In genomic region chr6:120472455-120473140, GRCm38 (mm10) we compare ENCODE assay signal across 11 mouse cellular contexts. TPM values are rescaled to one million over a fixed set of nuclear protein-coding genes. Genes with fewer than 3 reads are reported as not detected.
A peak's percentile ranks its signal among the peaks of the same experiment; 100 is the strongest.
DNase-seq lines count a peak whose midpoint lies in the region; ATAC-seq and TF ChIP-seq lines count a peak whose summit lies in the region.
"Had no signal": no experiment of that assay in that cellular context is flagged by ENCODE, and none has a peak within 500 bp of the region (broad histone marks: within the 10 kb centered on the region; RNA-seq: fewer than 3 reads in every experiment).

No protein-coding gene starts in this region.

- no peaks in the 10 kb centered on the region for H3K4me1 ChIP-seq in lung, postnatal 0 days (ENCODE audit: insufficient read depth, low read depth, low read length)
- H3K4me1 ChIP-seq in hindbrain, embryonic 13.5 days (replicated peaks) = peaks cover 44% of the 10 kb centered on the region
- peaks cover 27% of the 10 kb centered on the region for H3K4me1 ChIP-seq in neural tube, embryonic 15.5 days

- no peak overlapping the region for H3K4me3 ChIP-seq in lung, postnatal 0 days (ENCODE audit: low read depth, low read length)
- no peak overlapping the region for H3K4me3 ChIP-seq in hindbrain, embryonic 13.5 days
- H3K4me3 ChIP-seq in neural tube, embryonic 15.5 days (replicated peaks) = no peak overlapping the region

- 57% methylated on average over 8 of the region's 8 CpGs for WGBS in lung, postnatal 0 days
- WGBS in hindbrain, embryonic 13.5 days = 8% methylated on average over 8 of the region's 8 CpGs
- WGBS in neural tube, embryonic 15.5 days = 10% methylated on average over 8 of the region's 8 CpGs

- no peak for DNase-seq in lung, postnatal 0 days (ENCODE audit: low spot score)
- no peak for DNase-seq in lung, postnatal 14 days
- DNase-seq in embryo, embryonic 11 days = peak; percentile 36
- DNase-seq in urinary bladder, postnatal 10 days (ENCODE audit: low spot score) = no peak
- DNase-seq in thymus, postnatal 4 days = no peak
- no peak for DNase-seq in left cerebral cortex, adult 11 months (ENCODE audit: low spot score)
- DNase-seq: adrenal gland, postnatal 36 days; gastrocnemius, postnatal 25 days had no signal

- H3K27me3 ChIP-seq in lung, postnatal 0 days (replicated peaks; ENCODE audit: insufficient read depth, low read length) = no peaks in the 10 kb centered on the region
- H3K27me3 ChIP-seq in hindbrain, embryonic 13.5 days = no peaks in the 10 kb centered on the region
- no peaks in the 10 kb centered on the region for H3K27me3 ChIP-seq in neural tube, embryonic 15.5 days (replicated peaks)

- no peaks in the 10 kb centered on the region for H3K36me3 ChIP-seq in lung, postnatal 0 days (ENCODE audit: insufficient read depth, low read length)
- H3K36me3 ChIP-seq in hindbrain, embryonic 13.5 days = peaks cover 5% of the 10 kb centered on the region; the same call in 1 of the 2 replicates
- H3K36me3 ChIP-seq in neural tube, embryonic 15.5 days = no peaks in the 10 kb centered on the region

- H3K9me3 ChIP-seq in lung, postnatal 0 days (ENCODE audit: low read length) = no peaks in the 10 kb centered on the region
- H3K9me3 ChIP-seq in hindbrain, embryonic 13.5 days = no peaks in the 10 kb centered on the region
- H3K9me3 ChIP-seq in neural tube, embryonic 15.5 days (replicated peaks) = no peaks in the 10 kb centered on the region

- no peak overlapping the region for H3K4me2 ChIP-seq in lung, postnatal 0 days (replicated peaks; ENCODE audit: low read depth, low read length)
- peak overlapping the region; percentile 29; the same call in 1 of the 2 replicates for H3K4me2 ChIP-seq in hindbrain, embryonic 13.5 days
- peak overlapping the region; percentile 27; the same call in 1 of the 2 replicates for H3K4me2 ChIP-seq in neural tube, embryonic 15.5 days

- H3K27ac ChIP-seq in lung, postnatal 0 days (ENCODE audit: low read length) = 0 out of 2 replicates have a peak overlapping the region, but pooled peaks have one; percentile 14
- peak overlapping the region; percentile 89 for H3K27ac ChIP-seq in hindbrain, embryonic 13.5 days
- H3K27ac ChIP-seq in neural tube, embryonic 15.5 days (replicated peaks) = peak overlapping the region; percentile 69

- no peak for TF ChIP-seq EP300 in lung, postnatal 0 days (IDR thresholded peaks at IDR 0.05)

- ATAC-seq in lung, postnatal 0 days = no peak
- ATAC-seq in hindbrain, embryonic 13.5 days (ENCODE audit: low FRiP score) = peak; percentile 67
- ATAC-seq in neural tube, embryonic 15.5 days (ENCODE audit: low FRiP score) = peak; percentile 42
- ATAC-seq: intestine, postnatal 0 days had no signal

- no peak for TF ChIP-seq CTCF in lung, postnatal 0 days (IDR thresholded peaks at IDR 0.05)

- H3K9ac ChIP-seq in lung, postnatal 0 days (replicated peaks; ENCODE audit: low read depth) = no peak overlapping the region
- H3K9ac ChIP-seq in hindbrain, embryonic 13.5 days = peak overlapping the region; percentile 35; the same call in 1 of the 2 replicates
- H3K9ac ChIP-seq in neural tube, embryonic 15.5 days (replicated peaks) = no peak overlapping the region

RNA-seq across cellular contexts. Expression of gene Il17ra, which starts 9.6 kb away (rescaled TPM):
- 9.5 and 10.5 TPM in 2 replicates for polyA plus RNA-seq in lung, postnatal 0 days (2015; fragmentation: Nextera tagmentation; extraction: Ambion mirVana)
- polyA plus RNA-seq in hindbrain, embryonic 13.5 days (2015; fragmentation: Nextera tagmentation; extraction: Ambion mirVana) = 8.9 and 9.8 TPM in 2 replicates
- 4.0 and 10.4 TPM in 2 replicates for polyA plus RNA-seq in neural tube, embryonic 15.5 days (2015; fragmentation: Nextera tagmentation; extraction: Ambion mirVana)

RNA-seq across cellular contexts. Expression of gene Tmem121b, which starts 21.0 kb away (rescaled TPM):
- polyA plus RNA-seq in lung, postnatal 0 days (2015; fragmentation: Nextera tagmentation; extraction: Ambion mirVana) = 0.52 and 0.58 TPM in 2 replicates
- 3.5 and 3.9 TPM in 2 replicates for polyA plus RNA-seq in hindbrain, embryonic 13.5 days (2015; fragmentation: Nextera tagmentation; extraction: Ambion mirVana)
- 2.1 and 2.3 TPM in 2 replicates for polyA plus RNA-seq in neural tube, embryonic 15.5 days (2015; fragmentation: Nextera tagmentation; extraction: Ambion mirVana)

RNA-seq across cellular contexts. Expression of gene Hdhd5, which starts 58.5 kb away (rescaled TPM):
- polyA plus RNA-seq in lung, postnatal 0 days (2015; fragmentation: Nextera tagmentation; extraction: Ambion mirVana) = 10.1 and 10.5 TPM in 2 replicates
- 13.2 and 15.1 TPM in 2 replicates for polyA plus RNA-seq in hindbrain, embryonic 13.5 days (2015; fragmentation: Nextera tagmentation; extraction: Ambion mirVana)
- 16.8 and 18.8 TPM in 2 replicates for polyA plus RNA-seq in neural tube, embryonic 15.5 days (2015; fragmentation: Nextera tagmentation; extraction: Ambion mirVana)

Comparison
In these comparisons a context has a peak if more than half of its experiments do, and no peak if none do; other contexts are left out.
1. H3K27ac ChIP-seq: peak in every context shown above with its lines; median percentile 89 in hindbrain, embryonic 13.5 days; 69 in neural tube, embryonic 15.5 days; 14 in lung, postnatal 0 days.